Mouse (Mus musculus) liver, postnatal 0 days (tissue): ENCODE results near the gene Vegfa. TPM values are rescaled to one million over a fixed set of nuclear protein-coding genes. Genes with fewer than 3 reads are reported as not detected.
A peak's percentile ranks its signal among the peaks of the same experiment; 100 is the strongest.

Source experiments
- ATAC-seq: fragments of 200-750 bp; cut with Nextera tagmentation; 2 replicates; pipeline ENCODE4 v1.8.0; 2017; ENCODE audit warnings: mild to moderate bottlenecking, moderate library complexity
- DNase-seq: peaks from one replicate; pipeline ENCODE4 v3.0.0-alpha.2; 2016
- H3K27ac ChIP-seq: fragments of 300-500 bp; sonication (generic); 2 replicates; pipeline ENCODE4 v1.5.1; 2014; ENCODE audit warnings: antibody characterized with exemption, moderate library complexity, mild to moderate bottlenecking, low read depth
- H3K27me3 ChIP-seq: fragments of 300-500 bp; sonication (generic); 2 replicates; pipeline ENCODE4 v1.6.1; 2014; ENCODE audit warnings: low read length, control low read depth, mixed read lengths; ENCODE audit not compliant: insufficient read depth
- H3K36me3 ChIP-seq: fragments of 300-500 bp; sonication (generic); replicated peaks from 2 replicates; pipeline ENCODE4 v1.6.1; 2014; ENCODE audit warnings: mild to moderate bottlenecking, control low read depth, low read length, moderate library complexity, mixed read lengths; ENCODE audit not compliant: insufficient read depth
- H3K4me1 ChIP-seq: fragments of 300-500 bp; sonication (generic); 2 replicates; pipeline ENCODE4 v1.6.1; 2014; ENCODE audit warnings: antibody characterized with exemption, mild to moderate bottlenecking, control low read depth; ENCODE audit not compliant: insufficient read depth
- H3K4me2 ChIP-seq: fragments of 300-500 bp; sonication (generic); 2 replicates; pipeline ENCODE4 v1.6.1; 2014; ENCODE audit warnings: low read depth, mild to moderate bottlenecking, low read length, moderate library complexity, mixed read lengths
- H3K4me3 ChIP-seq: fragments of 300-500 bp; sonication (generic); 2 replicates; pipeline ENCODE4 v1.5.1; 2014; ENCODE audit warnings: low read depth, low read length
- H3K9ac ChIP-seq: fragments of 300-500 bp; sonication (generic); replicated peaks from 2 replicates; pipeline ENCODE4 v1.6.1; 2014; ENCODE audit warnings: mild to moderate bottlenecking, moderate library complexity
- H3K9me3 ChIP-seq: fragments of 300-500 bp; sonication (generic); 2 replicates; pipeline ENCODE4 v1.6.1; 2016; ENCODE audit warnings: mild to moderate bottlenecking, control low read depth, low read length, mixed read lengths
- CTCF ChIP-seq: sonication (generic); IDR thresholded peaks from 2 replicates; pipeline ENCODE4 v1.5.1; 2016; ENCODE audit warnings: antibody characterized with exemption, low read depth
- EP300 ChIP-seq: IDR thresholded peaks from 2 replicates; pipeline ENCODE4 v1.6.1; 2016; ENCODE audit warnings: antibody characterized with exemption, low read depth, mild to moderate bottlenecking
- WGBS: fragments of 180-500 bp; shearing (Covaris S2); extraction: QIAGEN DNeasy Blood & Tissue Kit; methylation state at CpG from one replicate; pipeline ENCODE4 v1.1.7; 2014; ENCODE audit not compliant: insufficient replicate concordance; 5-methylcytosine and 5-hydroxymethylcytosine counted together
- polyA plus RNA-seq: library from polyadenylated mRNA; unstranded; fragments of >200 nt; fragmentation: Nextera tagmentation; extraction: Ambion mirVana; gene quantifications from 2 replicates; pipeline ENCODE4 v1.2.1, GENCODE M21; 2015

Vegfa gene
- polyA plus RNA-seq, 1 experiment from 2014 or later = 3.1 TPM

- Histone ChIP-seq H3K4me2 (no peak overlapping the region), H3K27me3 (no peaks in the 10 kb centered on the region), H3K27ac (0 out of 2 replicates have a peak overlapping the region, but pooled peaks have one; percentile 11), H3K36me3 (peaks cover 86% of the 10 kb centered on the region), H3K9me3 (no peaks in the 10 kb centered on the region), H3K4me3 (no peak overlapping the region), H3K4me1 (peaks cover 13% of the 10 kb centered on the region), H3K9ac (no peak overlapping the region)
- TF ChIP-seq EP300 (no peak), CTCF (no peak)
- 70% methylated on average over 4 of the region's 4 CpGs for WGBS
- DNase-seq (no peak), ATAC-seq (no peak)
Observed at GRCm38 (mm10) chr17:46022427-46022826, 9.7 kb downstream of the Vegfa start.

DNA sequence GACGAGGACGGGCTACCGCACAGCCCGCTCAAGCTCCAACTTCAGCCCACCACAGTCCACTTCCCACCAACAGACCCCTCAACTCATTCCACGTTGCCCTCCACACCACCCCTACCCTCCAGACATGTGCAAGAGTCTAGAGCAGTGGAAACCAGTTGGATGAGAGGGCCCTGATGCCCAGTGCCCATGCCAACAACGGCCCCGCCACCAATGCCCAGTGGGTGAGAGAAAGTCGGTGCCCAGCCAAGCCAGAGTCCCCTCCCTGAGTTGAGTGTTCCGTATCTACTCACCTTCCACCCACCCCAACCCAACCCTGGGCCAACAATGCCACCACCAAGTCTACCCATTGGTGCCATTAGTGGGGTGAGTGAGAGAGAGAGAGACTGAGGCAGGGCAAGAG lies 10.4 kb downstream of the Vegfa start:
- H3K9ac ChIP-seq = no peak overlapping the region
- H3K27ac ChIP-seq = no peak overlapping the region
- no peak for ATAC-seq
- no peak overlapping the region for H3K4me3 ChIP-seq
- no peak for DNase-seq
- no peaks in the 10 kb centered on the region for H3K9me3 ChIP-seq
- peaks cover 6% of the 10 kb centered on the region for H3K4me1 ChIP-seq
- peaks cover 87% of the 10 kb centered on the region for H3K36me3 ChIP-seq
- WGBS = 88% methylated on average over 9 of the region's 9 CpGs
- no peak overlapping the region for H3K4me2 ChIP-seq
- no peaks in the 10 kb centered on the region for H3K27me3 ChIP-seq
- no peak for TF ChIP-seq CTCF
- TF ChIP-seq EP300 = no peak

- H3K4me3 ChIP-seq = no peak overlapping the region
- H3K27me3 ChIP-seq = no peaks in the 10 kb centered on the region
- no peaks in the 10 kb centered on the region for H3K9me3 ChIP-seq
- no peak overlapping the region for H3K9ac ChIP-seq
- peaks cover 10% of the 10 kb centered on the region for H3K4me1 ChIP-seq
- WGBS = 74% methylated on average over 7 of the region's 7 CpGs
- no peak overlapping the region for H3K27ac ChIP-seq
- no peak for TF ChIP-seq CTCF
- TF ChIP-seq EP300 = no peak
- H3K36me3 ChIP-seq = peaks cover 92% of the 10 kb centered on the region
- DNase-seq (no peak), ATAC-seq (no peak)
- no peak overlapping the region for H3K4me2 ChIP-seq
Observed at GRCm38 (mm10) chr17:46021173-46021572, 11.0 kb downstream of the Vegfa start.

DNA sequence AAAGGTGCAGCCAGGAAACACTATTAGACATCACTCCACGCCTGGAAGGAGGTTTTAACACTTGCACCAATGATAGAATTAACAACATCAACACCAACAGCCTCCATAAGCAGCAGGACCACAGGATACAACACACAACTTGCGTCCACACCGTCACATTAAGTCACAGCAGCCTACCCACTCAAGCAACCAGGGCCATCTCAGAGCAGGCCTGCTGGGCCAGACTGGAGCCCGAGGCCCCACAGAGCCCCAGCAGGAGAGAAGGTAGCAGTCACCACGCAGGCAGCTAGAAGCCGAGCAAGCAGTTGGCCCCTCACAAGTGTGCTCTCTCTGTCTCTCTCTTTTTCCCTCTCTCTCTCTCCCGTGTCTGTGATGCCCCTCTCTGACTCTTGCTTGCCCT lies 11.6 kb downstream of the Vegfa start:
- ATAC-seq (no peak), DNase-seq (no peak)
- peaks cover 10% of the 10 kb centered on the region for H3K4me1 ChIP-seq
- H3K9me3 ChIP-seq = no peaks in the 10 kb centered on the region
- H3K27ac ChIP-seq = no peak overlapping the region
- H3K4me3 ChIP-seq = no peak overlapping the region
- peaks cover 88% of the 10 kb centered on the region for H3K36me3 ChIP-seq
- TF ChIP-seq EP300 = no peak
- TF ChIP-seq CTCF = no peak
- no peaks in the 10 kb centered on the region for H3K27me3 ChIP-seq
- 67% methylated on average over 7 of the region's 7 CpGs for WGBS
- no peak overlapping the region for H3K9ac ChIP-seq
- no peak overlapping the region for H3K4me2 ChIP-seq

DNA sequence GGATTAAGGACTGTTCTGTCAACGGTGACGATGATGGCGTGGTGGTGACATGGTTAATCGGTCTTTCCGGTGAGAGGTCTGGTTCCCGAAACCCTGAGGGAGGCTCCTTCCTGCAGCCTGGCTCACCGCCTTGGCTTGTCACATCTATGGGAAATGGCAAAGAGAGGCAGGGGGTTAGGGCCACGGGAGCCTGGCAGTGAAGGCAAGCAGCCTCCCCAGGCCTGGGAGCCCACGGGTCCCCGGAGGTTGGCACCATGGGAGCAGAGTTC lies 13.5 kb downstream of the Vegfa start:
- Histone ChIP-seq H3K4me3 (no peak overlapping the region), H3K27ac (peak overlapping the region; percentile 49; the same call in 1 of the 2 replicates), H3K27me3 (no peaks in the 10 kb centered on the region), H3K4me2 (no peak overlapping the region), H3K4me1 (peaks cover 13% of the 10 kb centered on the region), H3K9ac (no peak overlapping the region), H3K36me3 (peaks cover 68% of the 10 kb centered on the region), H3K9me3 (no peaks in the 10 kb centered on the region)
- 87% methylated on average over 10 of the region's 10 CpGs for WGBS
- no peak for TF ChIP-seq EP300
- no peak for TF ChIP-seq CTCF
- DNase-seq (no peak), ATAC-seq (no peak)

DNA sequence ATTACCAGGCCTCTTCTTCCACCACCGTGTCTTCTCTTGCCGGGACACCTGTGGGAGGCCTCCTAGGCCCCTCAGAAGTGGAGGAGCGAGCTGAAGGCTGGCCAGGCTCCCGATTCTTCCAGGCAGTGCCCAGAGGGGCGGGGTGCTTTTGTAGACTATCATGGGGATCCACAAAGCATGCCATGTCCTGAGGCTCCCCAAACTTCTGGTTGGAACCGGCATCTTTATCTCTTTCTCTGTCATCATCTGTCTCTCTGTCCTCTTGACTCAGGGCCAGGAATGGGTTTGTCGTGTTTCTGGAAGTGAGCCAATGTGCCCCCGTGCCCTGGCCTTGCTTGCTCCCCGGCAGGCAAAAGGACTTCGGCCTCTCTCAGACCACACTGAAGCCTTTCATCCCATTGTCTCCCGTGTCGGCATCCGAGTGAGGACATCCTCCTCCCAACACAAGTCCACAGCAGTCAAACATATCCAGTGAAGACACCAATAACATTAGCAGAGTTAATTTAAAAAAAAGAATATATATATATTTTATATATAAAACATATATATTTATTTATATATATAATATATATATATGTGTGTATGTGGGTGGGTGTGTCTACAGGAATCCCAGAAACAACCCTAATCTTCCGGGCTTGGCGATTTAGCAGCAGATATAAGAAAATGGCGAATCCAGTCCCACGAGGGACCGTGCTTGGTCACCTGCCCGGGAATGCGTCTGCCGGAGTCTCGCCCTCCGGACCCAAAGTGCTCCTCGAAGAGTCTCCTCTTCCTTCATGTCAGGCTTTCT lies 14.0 kb downstream of the Vegfa start:
- ATAC-seq = peak; percentile 69
- DNase-seq = peak; percentile 76
- H3K9ac ChIP-seq = no peak overlapping the region
- WGBS = 73% methylated on average over 24 of the region's 24 CpGs
- peaks cover 15% of the 10 kb centered on the region for H3K4me1 ChIP-seq
- no peaks in the 10 kb centered on the region for H3K9me3 ChIP-seq
- H3K36me3 ChIP-seq = peaks cover 63% of the 10 kb centered on the region
- TF ChIP-seq CTCF (no peak), EP300 (no peak; the same call in 1 of the 2 replicates)
- peak overlapping the region; percentile 49; the same call in 1 of the 2 replicates for H3K27ac ChIP-seq
- H3K27me3 ChIP-seq = no peaks in the 10 kb centered on the region
- no peak overlapping the region for H3K4me3 ChIP-seq
- no peak overlapping the region for H3K4me2 ChIP-seq

GRCm38 (mm10) chr17:46016617-46017016 lies 15.6 kb downstream of the Vegfa start:
- no peaks in the 10 kb centered on the region for H3K27me3 ChIP-seq
- H3K9me3 ChIP-seq = no peaks in the 10 kb centered on the region
- peaks cover 48% of the 10 kb centered on the region for H3K36me3 ChIP-seq
- H3K9ac ChIP-seq = no peak overlapping the region
- no peak overlapping the region for H3K4me2 ChIP-seq
- no peak overlapping the region for H3K4me3 ChIP-seq
- WGBS = 86% methylated on average over 5 of the region's 5 CpGs
- peaks cover 25% of the 10 kb centered on the region for H3K4me1 ChIP-seq
- DNase-seq = no peak
- peak overlapping the region; percentile 45 for H3K27ac ChIP-seq
- ATAC-seq = no peak
- no peak for TF ChIP-seq CTCF
